ENCODE assay signal across 20 mouse cellular contexts in genomic region chr1:43343410-43343809, GRCm38 (mm10).
DNase-seq lines count a peak whose midpoint lies in the region; ATAC-seq and TF ChIP-seq lines count a peak whose summit lies in the region.
"Had no signal": no experiment of that assay in that cellular context is flagged by ENCODE, and none has a peak within 500 bp of the region (broad histone marks: within the 10 kb centered on the region; RNA-seq: fewer than 3 reads in every experiment).

No protein-coding gene starts in this region.

- H3K4me3 ChIP-seq in liver, embryonic 11.5 days (ENCODE audit: low read depth, low read length): no peak overlapping the region
- no peak overlapping the region for H3K4me3 ChIP-seq in liver, embryonic 14.5 days (ENCODE audit: insufficient read depth in 1 of 2, low read depth in 2 of 2, low read length in 2 of 2)
- H3K4me3 ChIP-seq in stomach, embryonic 16.5 days (replicated peaks; ENCODE audit: low read length): no peak overlapping the region
- H3K4me3 ChIP-seq in neural tube, embryonic 15.5 days (replicated peaks): no peak overlapping the region
- H3K4me3 ChIP-seq: embryonic facial prominence, embryonic 13.5 days; forebrain, embryonic 12.5 days; heart, embryonic 12.5 days had no signal

- intact Hi-C loops in left cerebral cortex, postnatal 25 days (cut with DNase I): no loop called here

- no peaks in the 10 kb centered on the region for H3K9me3 ChIP-seq in liver, embryonic 11.5 days (ENCODE audit: control insufficient read depth, low read length)
- no peaks in the 10 kb centered on the region for H3K9me3 ChIP-seq in liver, embryonic 14.5 days (ENCODE audit: control insufficient read depth, low read length)
- H3K9me3 ChIP-seq in stomach, embryonic 16.5 days (replicated peaks; ENCODE audit: control insufficient read depth, low read length): no peaks in the 10 kb centered on the region
- H3K9me3 ChIP-seq in neural tube, embryonic 15.5 days (replicated peaks): no peaks in the 10 kb centered on the region
- H3K9me3 ChIP-seq: embryonic facial prominence, embryonic 13.5 days; forebrain, embryonic 12.5 days; G1E; heart, embryonic 12.5 days had no signal

- no peak for DNase-seq in liver, embryonic 11.5 days (ENCODE audit: low spot score)
- peak in 1 of 3 experiments; percentile 29 for DNase-seq in liver, embryonic 14.5 days (ENCODE audit: low read depth in 3 of 3, low spot score in 3 of 3)
- no peak for DNase-seq in retina, embryonic 14.5 days (ENCODE audit: low spot score)
- no peak for DNase-seq in left cerebral cortex, postnatal 25 days (ENCODE audit: low spot score in 2 of 2)
- DNase-seq in yolk sac, embryonic 10.5 days (ENCODE audit: low spot score): no peak
- DNase-seq: adrenal gland, adult 8-10 months; cerebellum, adult 11 months; cerebellum, adult 8-10 months; cerebellum, postnatal 14 days; gastrocnemius, postnatal 10 days; heart, adult 18-20 months; heart, postnatal 36 days had no signal

- no peak overlapping the region for H3K9ac ChIP-seq in liver, embryonic 11.5 days (ENCODE audit: low read depth, low read length)
- no peak overlapping the region for H3K9ac ChIP-seq in liver, embryonic 14.5 days (replicated peaks)
- no peak overlapping the region for H3K9ac ChIP-seq in stomach, embryonic 16.5 days (ENCODE audit: low read length)
- no peak overlapping the region for H3K9ac ChIP-seq in neural tube, embryonic 15.5 days (replicated peaks)
- H3K9ac ChIP-seq: embryonic facial prominence, embryonic 13.5 days; forebrain, embryonic 12.5 days; heart, embryonic 12.5 days had no signal

- H3K27ac ChIP-seq in liver, embryonic 11.5 days (ENCODE audit: low read depth, low read length): no peak overlapping the region
- H3K27ac ChIP-seq in liver, embryonic 14.5 days: no peak overlapping the region
- H3K27ac ChIP-seq in stomach, embryonic 16.5 days (ENCODE audit: low read length): no peak overlapping the region
- no peak overlapping the region for H3K27ac ChIP-seq in neural tube, embryonic 15.5 days (replicated peaks)
- H3K27ac ChIP-seq: embryonic facial prominence, embryonic 13.5 days; forebrain, embryonic 12.5 days had no signal

- H3K27me3 ChIP-seq in liver, embryonic 11.5 days (replicated peaks; ENCODE audit: control insufficient read depth, insufficient read depth, low read length): no peaks in the 10 kb centered on the region
- H3K27me3 ChIP-seq in liver, embryonic 14.5 days (ENCODE audit: control insufficient read depth, insufficient read depth, low read length): no peaks in the 10 kb centered on the region
- H3K27me3 ChIP-seq in stomach, embryonic 16.5 days (ENCODE audit: control insufficient read depth, insufficient read depth, low read length): no peaks in the 10 kb centered on the region
- no peaks in the 10 kb centered on the region for H3K27me3 ChIP-seq in neural tube, embryonic 15.5 days (replicated peaks)
- H3K27me3 ChIP-seq: embryonic facial prominence, embryonic 13.5 days; forebrain, embryonic 12.5 days; heart, embryonic 12.5 days had no signal

- no peak overlapping the region for H3K4me2 ChIP-seq in liver, embryonic 11.5 days
- no peak overlapping the region for H3K4me2 ChIP-seq in liver, embryonic 14.5 days (ENCODE audit: low read depth)
- H3K4me2 ChIP-seq in stomach, embryonic 16.5 days (ENCODE audit: low read depth, low read length): no peak overlapping the region
- H3K4me2 ChIP-seq in neural tube, embryonic 15.5 days: no peak overlapping the region
- H3K4me2 ChIP-seq: embryonic facial prominence, embryonic 13.5 days; forebrain, embryonic 12.5 days; heart, embryonic 12.5 days had no signal

- H3K4me1 ChIP-seq in liver, embryonic 11.5 days (replicated peaks; ENCODE audit: control insufficient read depth, insufficient read depth, low read length): peaks cover 11% of the 10 kb centered on the region; the same call in 1 of the 2 replicates
- peaks cover 7 to 15% of the 10 kb centered on the region in 2 experiments; a peak in 3 of 4 replicates for H3K4me1 ChIP-seq in liver, embryonic 14.5 days (replicated peaks; ENCODE audit: control insufficient read depth in 2 of 2, insufficient read depth in 2 of 2, low read length in 1 of 2)
- H3K4me1 ChIP-seq in stomach, embryonic 16.5 days (ENCODE audit: control insufficient read depth, insufficient read depth, low read length): no peaks in the 10 kb centered on the region
- 0 out of 2 replicates have a peak, but pooled peaks cover 5% of the 10 kb centered on the region for H3K4me1 ChIP-seq in neural tube, embryonic 15.5 days
- H3K4me1 ChIP-seq: embryonic facial prominence, embryonic 13.5 days; forebrain, embryonic 12.5 days; heart, embryonic 12.5 days had no signal

- TF ChIP-seq EP300 in liver, embryonic 14.5 days (IDR thresholded peaks at IDR 0.05; ENCODE audit: low read depth): peak; percentile 87

- 30% methylated on average over 2 of the region's 2 CpGs for WGBS in liver, embryonic 11.5 days
- WGBS in liver, embryonic 14.5 days (ENCODE audit: insufficient replicate concordance): 11% methylated on average over 2 of the region's 2 CpGs
- WGBS in stomach, embryonic 16.5 days: 68% methylated on average over 2 of the region's 2 CpGs
- 86% methylated on average over 2 of the region's 2 CpGs for whole genome bisulfite sequencing in neural tube, embryonic 15.5 days

- H3K36me3 ChIP-seq in liver, embryonic 11.5 days (ENCODE audit: control insufficient read depth, insufficient read depth, low read length): no peaks in the 10 kb centered on the region
- no peaks in the 10 kb centered on the region for H3K36me3 ChIP-seq in liver, embryonic 14.5 days (replicated peaks; ENCODE audit: control insufficient read depth, insufficient read depth, low read depth)
- no peaks in the 10 kb centered on the region for H3K36me3 ChIP-seq in stomach, embryonic 16.5 days (ENCODE audit: control insufficient read depth, insufficient read depth, low read length)
- no peaks in the 10 kb centered on the region for H3K36me3 ChIP-seq in neural tube, embryonic 15.5 days
- H3K36me3 ChIP-seq: embryonic facial prominence, embryonic 13.5 days; forebrain, embryonic 12.5 days; G1E; heart, embryonic 12.5 days had no signal

- no peak for TF ChIP-seq CTCF in liver, embryonic 14.5 days (IDR thresholded peaks at IDR 0.05; ENCODE audit: low read depth)

- ATAC-seq in liver, embryonic 11.5 days (replicated peaks; ENCODE audit: low FRiP score): peak; percentile 81
- ATAC-seq in liver, embryonic 14.5 days (ENCODE audit: insufficient read depth): peak; percentile 85
- ATAC-seq in megakaryocyte progenitor cell, adult 5-6 weeks (replicated peaks; ENCODE audit: poor library complexity): peak; percentile 97
- peak; percentile 29; the same call in 1 of the 2 replicates for ATAC-seq in stomach, embryonic 16.5 days (ENCODE audit: insufficient read depth, low FRiP score)
- no peak for ATAC-seq in neural tube, embryonic 15.5 days (ENCODE audit: low FRiP score)
- ATAC-seq: forebrain, embryonic 16.5 days had no signal
